Mouse (Mus musculus) heart, adult 2 months (tissue): Measurements from ENCODE around the gene Lamp1.

Experiments
- CTCF ChIP-seq: fragments of 200-600 bp; IDR thresholded peaks from 2 replicates; pipeline ENCODE4 v1.8.1; 2022; ENCODE audit warnings: antibody characterized with exemption, mild to moderate bottlenecking, moderate library complexity
- POLR2A ChIP-seq: fragments of 200-500 bp; IDR thresholded peaks from 2 replicates; pipeline ENCODE4 v1.6.1; 2011; ENCODE audit warnings: mild to moderate bottlenecking, low read depth, low read length, control low read depth; ENCODE audit not compliant: insufficient read depth

DNA sequence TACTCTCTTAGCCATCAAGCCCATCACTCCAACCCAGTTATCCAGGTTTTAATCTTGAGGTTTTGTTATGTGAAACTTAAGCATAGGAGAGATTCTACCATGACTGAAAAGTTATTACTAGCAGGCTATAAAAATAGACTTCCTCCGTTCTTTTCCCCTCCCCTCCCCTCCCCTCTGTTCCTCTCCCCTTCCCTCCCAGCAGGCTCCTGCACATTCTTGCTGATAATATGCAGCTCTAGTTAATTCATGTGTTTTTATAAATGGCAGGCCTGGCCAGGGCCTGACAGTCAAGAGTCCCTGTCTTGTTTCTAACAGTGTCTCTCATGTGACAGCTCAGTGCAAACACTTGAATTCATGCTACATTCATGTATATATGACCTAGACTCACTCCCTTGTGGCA lies 11.5 kb downstream of the Lamp1 start:
- TF ChIP-seq CTCF = no peak
- TF ChIP-seq POLR2A = no peak
